Mouse (Mus musculus) thymus, postnatal 14 days (tissue): ENCODE data around the gene Sacs.

Source experiments
- DNase-seq: peaks from one replicate; pipeline ENCODE4 v3.0.0; 2021

Gene Sacs

DNA sequence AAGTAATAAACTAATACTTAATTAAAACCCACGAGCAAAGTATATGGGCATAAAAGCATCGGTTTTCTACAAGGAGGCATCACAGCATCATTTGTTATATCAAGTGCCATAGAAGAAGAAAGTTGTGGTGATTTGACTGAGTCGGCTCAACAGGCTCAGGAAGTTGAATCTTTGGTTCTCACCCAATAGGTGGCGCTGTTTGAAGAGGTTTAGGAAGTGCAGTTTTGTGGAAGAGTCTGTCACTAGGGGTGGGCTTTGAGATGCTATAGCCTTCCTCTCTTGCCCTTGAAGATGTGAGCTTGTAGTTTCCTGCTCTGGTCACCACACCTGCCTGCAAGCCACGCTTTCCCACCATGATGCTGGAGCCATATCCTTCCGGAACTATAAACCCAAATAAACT, 104.4 kb downstream of the Sacs start:
- DNase-seq, result peak; percentile 52

DNA sequence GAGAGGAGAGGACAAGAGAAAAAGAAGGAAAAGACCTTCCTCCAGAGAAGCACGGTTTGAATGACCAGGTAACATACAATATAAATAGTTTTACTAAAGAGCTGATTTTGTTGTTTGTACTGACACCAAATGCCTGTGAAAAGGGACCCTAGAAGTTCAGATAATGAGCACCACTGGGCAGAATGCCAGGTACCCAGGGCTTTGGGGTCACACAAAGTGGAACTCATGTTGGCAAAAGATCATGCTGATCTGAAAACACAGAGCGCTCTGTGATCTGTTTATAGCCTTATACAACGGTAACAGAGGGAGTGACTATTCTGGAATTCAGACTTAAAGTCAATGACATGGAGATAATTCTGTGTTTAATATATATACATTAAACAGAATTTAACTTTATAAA, 108.2 kb downstream of the Sacs start:
- DNase-seq, result no peak

- DNase-seq, result no peak
Measured at GRCm38 (mm10) chr14:61252596-61253388, 114.5 kb downstream of the Sacs start.

GRCm38 (mm10) chr14:61258352-61258751, 120.1 kb downstream of the Sacs start, which contains the start of gene Sgcg:
Gene Sgcg, minus strand, starts transcription at chr14:61258490.
- DNase-seq, result no peak

GRCm38 (mm10) chr14:61259084-61259483, 120.8 kb downstream of the Sacs start:
- DNase-seq, result no peak

- no peak for DNase-seq
Measured at GRCm38 (mm10) chr14:61267908-61268475, 129.7 kb downstream of the Sacs start.

GRCm38 (mm10) chr14:61274414-61275198, 136.3 kb downstream of the Sacs start:
- DNase-seq, result no peak

DNA sequence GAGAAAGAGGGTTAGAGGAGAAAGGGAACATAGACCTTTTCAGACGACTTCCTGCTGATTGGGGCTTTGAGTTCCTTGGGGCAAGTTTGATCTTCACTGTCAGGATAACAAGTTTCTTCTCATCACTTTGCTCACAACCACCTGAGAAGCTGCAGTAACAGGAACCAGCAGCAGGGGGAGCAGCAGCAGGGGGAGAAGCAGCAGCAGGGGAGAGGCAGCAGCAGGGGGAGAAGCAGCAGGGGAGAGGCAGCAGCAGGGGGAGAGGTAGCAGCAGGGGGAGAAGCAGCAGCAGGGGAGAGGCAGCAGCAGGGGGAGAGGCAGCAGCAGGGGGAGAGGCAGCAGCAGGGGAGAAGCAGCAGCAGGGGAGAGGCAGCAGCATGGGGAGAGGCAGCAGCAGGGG, 139.0 kb downstream of the Sacs start:
- DNase-seq, result peak; percentile 66

DNA sequence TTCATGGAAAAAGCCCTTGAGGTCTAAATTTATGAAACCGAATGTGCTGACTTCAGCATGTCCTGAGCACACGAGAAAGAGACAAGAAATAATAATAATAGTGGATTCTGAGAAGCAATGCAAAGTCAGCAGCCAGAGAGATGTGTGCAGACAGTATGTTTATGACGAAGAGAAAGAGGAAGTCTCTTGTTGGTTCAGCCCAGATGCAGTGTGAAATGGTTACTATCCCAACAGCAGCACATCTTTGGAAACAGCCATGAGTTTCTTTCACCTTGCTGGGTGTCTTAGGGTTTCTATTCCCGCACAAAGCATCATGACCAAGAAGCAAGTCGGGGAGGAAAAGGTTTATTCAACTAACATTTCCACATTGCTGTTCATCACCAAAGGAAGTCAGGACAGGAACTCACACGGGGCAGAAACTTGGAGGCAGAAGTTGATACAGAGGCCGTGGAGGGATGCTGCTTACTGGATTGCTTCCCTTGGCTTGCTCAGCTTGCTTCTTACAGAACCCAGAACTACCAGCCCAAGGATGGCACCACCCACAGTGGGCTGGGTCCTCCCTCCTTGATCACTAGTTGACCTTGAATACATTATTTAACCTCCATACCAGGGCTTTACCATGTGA, 140.5 kb downstream of the Sacs start:
- DNase-seq, result no peak

DNA sequence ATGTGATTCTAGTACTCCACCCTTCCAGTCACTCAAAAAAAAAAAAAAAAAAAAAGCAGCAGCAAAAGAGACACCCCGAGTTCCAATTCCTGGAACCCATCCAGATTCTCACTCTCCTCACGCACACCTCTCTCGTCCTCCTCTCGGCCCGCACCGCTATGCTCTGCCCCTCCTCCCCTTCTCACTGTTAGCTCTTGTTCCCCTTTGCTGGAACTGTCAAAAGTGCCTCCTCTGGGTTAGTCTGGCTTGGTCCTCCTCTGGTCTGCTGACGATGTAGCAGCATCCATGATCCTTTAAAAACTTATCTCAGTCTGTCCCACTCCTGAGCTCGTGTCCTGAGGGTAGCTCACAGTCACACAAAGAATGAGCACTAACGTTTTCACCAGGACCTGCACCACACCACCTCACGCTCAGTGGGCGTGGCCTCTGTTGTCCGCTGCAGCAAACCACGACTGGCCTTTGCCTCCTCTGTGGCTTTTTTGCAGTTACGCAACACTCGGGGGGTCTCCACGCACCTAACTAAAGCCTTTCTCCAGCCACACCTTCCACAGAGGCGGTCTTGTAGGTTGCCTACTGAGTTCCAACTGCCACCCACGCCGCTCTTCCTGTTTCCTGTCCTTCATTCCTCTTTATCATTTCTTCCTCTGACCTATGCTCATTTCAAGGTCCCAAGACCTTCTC, 150.5 kb downstream of the Sacs start:
- DNase-seq, result no peak
